Mouse (Mus musculus): ENCODE data around the gene Papss1. TPM values are rescaled to one million over a fixed set of nuclear protein-coding genes. Genes with fewer than 3 reads are reported as not detected.

Papss1 gene
- total and polyA plus RNA-seq, 2 experiments = 5.6 to 6.5 TPM

DNA sequence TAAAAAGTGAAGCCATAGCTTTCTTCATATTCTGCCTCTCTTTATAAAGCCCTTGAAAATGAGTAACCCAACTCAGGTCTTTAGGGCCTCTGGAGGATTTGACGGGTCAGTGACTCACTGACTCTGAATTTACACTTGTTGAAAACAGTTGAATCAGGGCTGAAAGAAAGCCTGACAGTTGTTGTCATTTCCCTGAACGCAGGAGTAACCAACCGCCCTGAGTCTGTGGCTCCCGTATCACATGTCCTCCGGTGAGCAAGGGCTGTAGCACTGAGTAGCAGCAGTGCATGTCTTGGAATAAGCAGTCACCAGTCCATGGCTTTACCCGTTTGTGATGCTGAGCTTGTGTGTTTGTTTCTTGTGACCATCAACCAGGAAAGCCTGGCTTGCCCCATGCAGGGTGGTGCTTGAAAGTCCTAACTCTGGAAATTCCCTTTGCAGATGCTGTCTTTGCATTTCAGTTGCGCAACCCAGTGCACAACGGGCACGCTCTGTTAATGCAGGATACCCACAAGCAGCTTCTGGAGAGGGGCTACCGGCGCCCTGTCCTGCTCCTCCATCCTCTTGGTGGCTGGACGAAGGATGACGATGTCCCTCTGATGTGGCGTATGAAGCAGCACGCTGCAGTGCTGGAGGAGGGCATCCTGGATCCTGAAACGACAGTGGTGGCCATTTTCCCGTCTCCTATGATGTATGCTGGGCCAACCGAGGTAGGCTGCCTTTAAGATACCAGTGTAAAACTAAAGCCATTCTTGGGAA is 54.2 kb downstream of the Papss1 start:
- DNase-seq (ENCODE audit: extremely low read depth, low read depth, low spot score) = no peak
- Histone ChIP-seq H3K36me3 (ENCODE audit: control insufficient read depth, insufficient read depth, low read length) (no peaks in the 10 kb centered on the region), H3K79me2 (ENCODE audit: control insufficient read depth, insufficient read depth, low read length) (no peaks in the 10 kb centered on the region; the same call in 1 of the 2 replicates), H3K4me1 (ENCODE audit: control insufficient read depth, insufficient read depth, low read length) (no peaks in the 10 kb centered on the region), H3K27ac (replicated peaks; ENCODE audit: insufficient read depth, low read depth, low read length) (no peak overlapping the region), H3K4me3 (ENCODE audit: insufficient read depth, low read depth, low read length) (no peak overlapping the region), H3K27me3 (ENCODE audit: control insufficient read depth, insufficient read depth, low read length) (no peaks in the 10 kb centered on the region), H3K9ac (ENCODE audit: low read depth, low read length) (no peak overlapping the region)
- no peak for TF ChIP-seq POLR2A (IDR thresholded peaks at IDR 0.05; ENCODE audit: extremely low read depth, insufficient read depth, low read length)
- TF ChIP-seq CTCF (IDR thresholded peaks at IDR 0.05; ENCODE audit: low read depth, low read length) = no peak
- WGBS = 92% methylated on average over 18 of the region's 18 CpGs

DNA sequence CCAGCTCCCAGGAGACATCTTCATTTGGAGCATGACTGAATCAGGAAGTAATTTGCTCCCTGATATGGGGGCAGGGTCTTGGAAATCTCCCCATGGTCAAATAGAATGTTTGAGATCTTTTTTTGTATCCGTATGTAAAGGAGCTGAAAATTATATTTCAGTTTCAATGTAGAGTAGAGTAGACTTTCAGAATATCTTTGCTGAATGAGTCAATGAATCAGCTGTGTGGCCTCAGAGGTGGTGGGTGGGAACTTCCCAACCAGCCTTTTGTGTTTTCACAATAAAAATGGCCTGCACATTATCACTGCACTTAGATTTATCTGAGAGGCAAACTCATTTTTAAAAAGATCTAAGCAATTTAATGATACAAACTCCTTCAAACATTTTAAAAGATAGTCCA is 58.6 kb downstream of the Papss1 start:
- TF ChIP-seq POLR2A (IDR thresholded peaks at IDR 0.05; ENCODE audit: extremely low read depth, insufficient read depth, low read length) (no peak), CTCF (IDR thresholded peaks at IDR 0.05; ENCODE audit: low read depth, low read length) (no peak)
- WGBS = 91% methylated on average over 1 of the region's 1 CpGs
- no peak for DNase-seq (ENCODE audit: extremely low read depth, low read depth, low spot score)
- no peaks in the 10 kb centered on the region; the same call in 1 of the 2 replicates for H3K79me2 ChIP-seq (ENCODE audit: control insufficient read depth, insufficient read depth, low read length)
- no peak overlapping the region for H3K9ac ChIP-seq (ENCODE audit: low read depth, low read length)
- H3K27ac ChIP-seq (replicated peaks; ENCODE audit: insufficient read depth, low read depth, low read length) = no peak overlapping the region
- no peaks in the 10 kb centered on the region for H3K4me1 ChIP-seq (ENCODE audit: control insufficient read depth, insufficient read depth, low read length)
- no peaks in the 10 kb centered on the region for H3K27me3 ChIP-seq (ENCODE audit: control insufficient read depth, insufficient read depth, low read length)
- H3K4me3 ChIP-seq (ENCODE audit: insufficient read depth, low read depth, low read length) = no peak overlapping the region
- H3K36me3 ChIP-seq (ENCODE audit: control insufficient read depth, insufficient read depth, low read length) = no peaks in the 10 kb centered on the region

DNA sequence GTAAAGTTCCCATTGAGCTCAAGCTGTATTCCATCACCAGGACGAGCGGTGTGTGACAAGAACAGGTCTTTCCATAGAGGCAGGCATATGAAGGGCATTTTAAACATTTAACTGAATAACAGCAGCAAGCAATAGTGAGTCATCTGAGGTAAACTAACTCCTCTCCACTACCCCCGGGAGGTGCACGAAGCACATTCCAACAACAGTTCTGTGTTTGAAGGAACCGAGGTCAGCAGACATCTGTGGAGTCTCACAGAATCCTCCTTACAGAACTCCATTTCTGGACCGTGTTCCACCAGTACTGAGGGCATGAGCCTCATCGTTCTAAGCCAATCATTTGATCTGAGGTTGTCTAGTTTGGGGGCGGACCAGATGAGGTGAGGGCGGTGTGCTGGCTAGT is 59.5 kb downstream of the Papss1 start:
- no peaks in the 10 kb centered on the region for H3K36me3 ChIP-seq (ENCODE audit: control insufficient read depth, insufficient read depth, low read length)
- TF ChIP-seq CTCF (IDR thresholded peaks at IDR 0.05; ENCODE audit: low read depth, low read length) (no peak), POLR2A (IDR thresholded peaks at IDR 0.05; ENCODE audit: extremely low read depth, insufficient read depth, low read length) (no peak)
- H3K27me3 ChIP-seq (ENCODE audit: control insufficient read depth, insufficient read depth, low read length) = no peaks in the 10 kb centered on the region
- H3K4me3 ChIP-seq (ENCODE audit: insufficient read depth, low read depth, low read length) = no peak overlapping the region
- no peak overlapping the region for H3K27ac ChIP-seq (replicated peaks; ENCODE audit: insufficient read depth, low read depth, low read length)
- no peak for DNase-seq (ENCODE audit: extremely low read depth, low read depth, low spot score)
- H3K79me2 ChIP-seq (ENCODE audit: control insufficient read depth, insufficient read depth, low read length) = no peaks in the 10 kb centered on the region; the same call in 1 of the 2 replicates
- 93% methylated on average over 9 of the region's 9 CpGs for WGBS
- no peaks in the 10 kb centered on the region for H3K4me1 ChIP-seq (ENCODE audit: control insufficient read depth, insufficient read depth, low read length)
- H3K9ac ChIP-seq (ENCODE audit: low read depth, low read length) = no peak overlapping the region

DNA sequence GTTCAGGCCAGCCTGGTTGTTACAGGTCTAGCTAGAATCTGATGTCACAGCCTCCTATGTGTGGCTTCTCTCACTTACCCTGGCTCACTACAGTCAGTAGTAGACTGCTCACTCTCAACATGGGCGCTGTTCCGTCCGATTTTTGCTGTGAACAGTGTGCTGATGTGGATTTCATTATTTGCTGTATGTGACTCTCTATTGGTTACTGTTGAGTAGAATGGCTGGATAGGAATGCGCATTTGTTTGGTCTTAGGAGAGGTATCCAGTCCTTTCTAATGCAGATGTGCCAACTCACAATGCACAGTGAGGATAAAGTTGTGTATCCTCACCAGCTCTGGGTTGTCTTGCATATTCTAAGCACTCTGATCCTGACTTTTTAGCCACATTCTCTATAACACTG is 62.9 kb downstream of the Papss1 start:
- H3K4me3 ChIP-seq (ENCODE audit: insufficient read depth, low read depth, low read length) = no peak overlapping the region
- no peak for TF ChIP-seq CTCF (IDR thresholded peaks at IDR 0.05; ENCODE audit: low read depth, low read length)
- no peak for TF ChIP-seq POLR2A (IDR thresholded peaks at IDR 0.05; ENCODE audit: extremely low read depth, insufficient read depth, low read length)
- no peaks in the 10 kb centered on the region for H3K4me1 ChIP-seq (ENCODE audit: control insufficient read depth, insufficient read depth, low read length)
- H3K36me3 ChIP-seq (ENCODE audit: control insufficient read depth, insufficient read depth, low read length) = no peaks in the 10 kb centered on the region
- WGBS = 95% methylated on average over 4 of the region's 4 CpGs
- no peak overlapping the region for H3K27ac ChIP-seq (replicated peaks; ENCODE audit: insufficient read depth, low read depth, low read length)
- H3K79me2 ChIP-seq (ENCODE audit: control insufficient read depth, insufficient read depth, low read length) = no peaks in the 10 kb centered on the region; the same call in 1 of the 2 replicates
- H3K27me3 ChIP-seq (ENCODE audit: control insufficient read depth, insufficient read depth, low read length) = no peaks in the 10 kb centered on the region
- no peak for DNase-seq (ENCODE audit: extremely low read depth, low read depth, low spot score)
- H3K9ac ChIP-seq (ENCODE audit: low read depth, low read length) = no peak overlapping the region

- Histone ChIP-seq H3K4me1 (ENCODE audit: control insufficient read depth, insufficient read depth, low read length) (no peaks in the 10 kb centered on the region), H3K9ac (ENCODE audit: low read depth, low read length) (no peak overlapping the region), H3K36me3 (ENCODE audit: control insufficient read depth, insufficient read depth, low read length) (no peaks in the 10 kb centered on the region), H3K27ac (replicated peaks; ENCODE audit: insufficient read depth, low read depth, low read length) (no peak overlapping the region), H3K27me3 (ENCODE audit: control insufficient read depth, insufficient read depth, low read length) (no peaks in the 10 kb centered on the region), H3K79me2 (ENCODE audit: control insufficient read depth, insufficient read depth, low read length) (no peaks in the 10 kb centered on the region), H3K4me3 (ENCODE audit: insufficient read depth, low read depth, low read length) (no peak overlapping the region)
- WGBS = 88% methylated on average over 5 of the region's 5 CpGs
- TF ChIP-seq CTCF (IDR thresholded peaks at IDR 0.05; ENCODE audit: low read depth, low read length) = no peak
- no peak for TF ChIP-seq POLR2A (IDR thresholded peaks at IDR 0.05; ENCODE audit: extremely low read depth, insufficient read depth, low read length)
- DNase-seq (ENCODE audit: extremely low read depth, low read depth, low spot score) = no peak
Observed at GRCm38 (mm10) chr3:131628265-131628664, 63.7 kb downstream of the Papss1 start.

DNA sequence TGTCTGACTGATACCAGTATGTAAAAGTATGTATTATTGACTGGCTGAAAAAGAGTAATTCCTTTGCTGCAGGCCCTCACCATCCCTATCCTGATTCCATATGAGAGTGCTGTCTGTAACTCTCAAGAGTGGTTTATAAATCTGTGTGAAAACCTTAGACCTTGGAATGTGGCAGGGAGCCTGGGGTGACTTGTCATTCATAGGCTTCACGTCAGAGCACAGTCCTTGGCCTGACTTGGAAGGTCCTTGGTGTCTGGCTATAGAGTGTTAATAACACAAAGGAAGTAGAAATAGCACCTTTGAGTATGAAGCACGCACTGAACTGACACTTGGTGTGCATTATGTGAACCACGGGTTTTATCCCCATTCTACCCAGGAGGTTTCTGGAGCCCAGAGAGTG is 64.4 kb downstream of the Papss1 start:
- no peak for TF ChIP-seq CTCF (IDR thresholded peaks at IDR 0.05; ENCODE audit: low read depth, low read length)
- no peak for TF ChIP-seq POLR2A (IDR thresholded peaks at IDR 0.05; ENCODE audit: extremely low read depth, insufficient read depth, low read length)
- Histone ChIP-seq H3K79me2 (ENCODE audit: control insufficient read depth, insufficient read depth, low read length) (no peaks in the 10 kb centered on the region), H3K27me3 (ENCODE audit: control insufficient read depth, insufficient read depth, low read length) (no peaks in the 10 kb centered on the region), H3K9ac (ENCODE audit: low read depth, low read length) (no peak overlapping the region), H3K27ac (replicated peaks; ENCODE audit: insufficient read depth, low read depth, low read length) (no peak overlapping the region), H3K4me1 (ENCODE audit: control insufficient read depth, insufficient read depth, low read length) (no peaks in the 10 kb centered on the region), H3K4me3 (ENCODE audit: insufficient read depth, low read depth, low read length) (no peak overlapping the region), H3K36me3 (ENCODE audit: control insufficient read depth, insufficient read depth, low read length) (no peaks in the 10 kb centered on the region)
- DNase-seq (ENCODE audit: extremely low read depth, low read depth, low spot score) = no peak
- WGBS = 93% methylated on average over 3 of the region's 3 CpGs
